Mouse (Mus musculus) spleen, adult 2 months (tissue): Measurements from ENCODE around the gene Bex6. TPM values are rescaled to one million over a fixed set of nuclear protein-coding genes. Genes with fewer than 3 reads are reported as not detected.

ENCODE experiments used
- DNase-seq, 2 experiments: peaks; one replicate each; pipeline versions ENCODE4 v3.0.0 to v3.0.0-alpha.2; 2012 to 2021; ENCODE audit warnings: low spot score in 2 of 2, low read depth in 1 of 2
- H3K27ac ChIP-seq: fragments of 200-500 bp; 2 replicates; pipeline ENCODE4 v1.5.1; 2012; ENCODE audit warnings: low read length, inconsistent platforms; ENCODE audit not compliant: insufficient read depth
- H3K27me3 ChIP-seq: fragments of 200-500 bp; 2 replicates; pipeline ENCODE4 v1.6.1; 2012; ENCODE audit warnings: mild to moderate bottlenecking, moderate library complexity, low read length, inconsistent platforms; ENCODE audit not compliant: control insufficient read depth, insufficient read depth
- H3K36me3 ChIP-seq: fragments of 200-500 bp; 2 replicates; pipeline ENCODE4 v1.6.1; 2012; ENCODE audit warnings: mild to moderate bottlenecking, low read length, inconsistent platforms; ENCODE audit not compliant: control insufficient read depth, insufficient read depth
- H3K4me1 ChIP-seq: fragments of 200-500 bp; 2 replicates; pipeline ENCODE4 v1.6.1; 2011; ENCODE audit warnings: inconsistent platforms; ENCODE audit not compliant: control insufficient read depth, insufficient read depth, insufficient read length
- H3K4me3 ChIP-seq: fragments of 200-500 bp; 2 replicates; pipeline ENCODE4 v1.5.1; 2011; ENCODE audit warnings: mild to moderate bottlenecking, inconsistent platforms; ENCODE audit not compliant: insufficient read depth, insufficient read length; ENCODE audit errors: extremely low read depth
- CTCF ChIP-seq: fragments of 200-500 bp; IDR thresholded peaks from 2 replicates; pipeline ENCODE4 v1.5.1; 2011; ENCODE audit warnings: mild to moderate bottlenecking, inconsistent platforms; ENCODE audit not compliant: insufficient read depth, insufficient read length, insufficient replicate concordance; ENCODE audit errors: extremely low read depth
- POLR2A ChIP-seq: fragments of 200-500 bp; IDR thresholded peaks from 2 replicates; pipeline ENCODE4 v1.6.1; 2011; ENCODE audit warnings: low read depth, low read length, inconsistent platforms
- WGBS: fragments of 180-500 bp; shearing (Covaris S2); methylation state at CpG from one replicate; pipeline ENCODE4 v1.1.7; 2018; 5-methylcytosine and 5-hydroxymethylcytosine counted together
- polyA plus RNA-seq: library from polyadenylated mRNA; depleted of rRNA; stranded (reverse); fragments of >200 nt; gene quantifications from 2 replicates; pipeline ENCODE4 v1.2.3, GENCODE M21; 2012; rRNA removed

Gene Bex6
- 0.85 and 1.5 TPM in 2 replicates for polyA plus RNA-seq

DNA sequence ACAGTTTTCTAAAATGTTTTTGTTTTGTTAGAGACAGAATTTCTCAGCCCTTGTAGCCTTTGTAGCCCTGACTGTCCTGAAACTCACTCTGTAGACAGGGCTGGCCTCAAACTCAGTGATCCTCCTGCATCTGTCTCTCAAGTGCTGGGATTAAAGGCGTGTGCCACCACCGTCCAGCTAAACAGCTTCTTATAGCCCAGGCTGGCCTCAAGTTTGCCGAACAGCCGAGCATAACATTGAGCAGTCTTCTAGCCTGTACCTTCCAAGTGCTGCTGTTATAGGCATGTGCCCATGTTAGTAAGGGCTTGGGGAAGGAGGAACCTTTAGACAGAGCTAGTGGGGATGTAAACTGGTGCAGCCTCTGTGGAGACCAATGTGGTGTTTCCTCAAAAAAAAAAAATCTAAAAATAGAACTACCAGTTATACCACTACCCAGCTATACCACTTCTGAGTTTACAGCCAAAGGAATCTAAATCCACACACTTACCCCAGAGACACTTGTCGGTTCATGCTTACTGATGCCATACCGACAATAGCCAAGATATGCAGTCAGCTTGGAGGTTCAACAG lies at the start of gene Bex6:
Gene Bex6 (plus strand): TSS at position 491 of the 569 bp plus-strand sequence.
- Histone ChIP-seq H3K27ac (no peak within 1 kb of the TSS), H3K4me1 (peaks cover 9% of the 10 kb centered on the region)
- WGBS, result 24% methylated on average over 6 of the region's 6 CpGs

GRCm38 (mm10) chr16:32130190-32130826 lies 49.3 kb upstream of the Bex6 start:
- DNase-seq, result peak; percentile 67 to 71
- WGBS, result 10% methylated on average over 16 of the region's 16 CpGs
- H3K27ac ChIP-seq, result peak overlapping the region; percentile 92
- TF ChIP-seq CTCF (no peak), POLR2A (peak; percentile 5; the same call in 1 of the 2 replicates)
- H3K4me3 ChIP-seq, result peak overlapping the region; percentile 60
- H3K36me3 ChIP-seq, result no peaks in the 10 kb centered on the region
- no peaks in the 10 kb centered on the region for H3K27me3 ChIP-seq
- peaks cover 15% of the 10 kb centered on the region for H3K4me1 ChIP-seq

More for the DNA sequence above, at the start of gene Bex6:
- no peak within 1 kb of the TSS for H3K4me3 ChIP-seq
- no peak for DNase-seq
- no peaks in the 10 kb centered on the region for H3K27me3 ChIP-seq
- TF ChIP-seq POLR2A, result no peak
- no peak for TF ChIP-seq CTCF
- H3K36me3 ChIP-seq, result no peaks in the 10 kb centered on the region

DNA sequence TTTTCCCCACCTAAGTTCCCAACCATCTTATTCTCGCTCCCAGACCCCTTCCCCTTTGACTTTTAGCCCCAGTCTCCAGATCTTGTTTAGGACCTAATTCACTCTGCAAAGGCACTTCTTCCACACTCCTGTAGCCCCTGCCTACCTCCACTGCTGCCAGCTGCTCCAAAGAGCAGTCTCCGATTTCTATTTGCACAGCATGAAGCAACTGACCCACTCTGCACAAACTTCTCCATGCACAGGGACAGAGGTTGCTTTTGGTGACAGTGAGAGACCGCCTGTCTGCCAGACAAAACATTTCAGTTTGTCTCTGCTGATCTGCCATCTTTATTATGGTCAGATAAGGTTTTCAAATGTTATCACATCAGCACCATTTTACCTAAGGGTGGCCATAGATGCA lies 46.5 kb upstream of the Bex6 start:
- TF ChIP-seq CTCF, result no peak
- no peak for TF ChIP-seq POLR2A
- H3K36me3 ChIP-seq, result no peaks in the 10 kb centered on the region
- no peak for DNase-seq
- WGBS, result 90% methylated on average over 3 of the region's 3 CpGs
- peaks cover 7% of the 10 kb centered on the region for H3K4me1 ChIP-seq
- H3K27me3 ChIP-seq, result no peaks in the 10 kb centered on the region
- H3K27ac ChIP-seq, result no peak overlapping the region
- no peak overlapping the region for H3K4me3 ChIP-seq

DNA sequence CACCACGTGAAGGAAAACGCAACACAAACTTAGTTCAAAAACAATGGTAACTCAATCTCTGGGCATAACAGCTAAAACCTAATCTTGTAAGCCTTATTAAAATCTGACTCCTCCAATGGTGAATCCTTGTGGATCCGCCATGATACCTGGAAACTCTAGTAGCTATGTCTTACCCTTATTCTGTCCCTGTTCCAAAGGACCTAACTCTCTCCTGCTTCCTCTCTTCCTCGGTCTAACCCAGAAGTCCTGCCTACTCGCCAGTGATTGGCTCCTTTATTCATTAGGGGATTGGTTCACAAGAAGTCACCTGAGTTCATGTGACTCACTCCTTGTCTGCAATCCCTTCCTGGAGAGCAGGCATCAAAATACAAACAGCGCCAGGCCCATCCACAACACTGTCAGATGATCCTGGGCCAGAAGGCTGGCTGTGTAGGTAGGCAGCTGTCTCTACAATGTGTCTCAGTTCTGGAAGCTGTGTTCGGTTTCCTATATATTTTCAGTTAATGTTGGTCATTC lies 43.7 kb upstream of the Bex6 start:
- WGBS, result 93% methylated on average over 7 of the region's 7 CpGs
- TF ChIP-seq POLR2A, result no peak
- no peak for TF ChIP-seq CTCF
- Histone ChIP-seq H3K4me1 (peaks cover 2% of the 10 kb centered on the region; the same call in 1 of the 2 replicates), H3K27me3 (no peaks in the 10 kb centered on the region), H3K36me3 (no peaks in the 10 kb centered on the region), H3K27ac (no peak overlapping the region), H3K4me3 (no peak overlapping the region)
- DNase-seq, result no peak

- H3K4me1 ChIP-seq, result no peaks in the 10 kb centered on the region
- H3K27ac ChIP-seq, result no peak overlapping the region
- peaks cover 21% of the 10 kb centered on the region for H3K36me3 ChIP-seq
- 93% methylated on average over 1 of the region's 1 CpGs for WGBS
- no peak overlapping the region for H3K4me3 ChIP-seq
- no peak for TF ChIP-seq POLR2A
- no peak for TF ChIP-seq CTCF
- DNase-seq, result no peak
- H3K27me3 ChIP-seq, result no peaks in the 10 kb centered on the region
These were observed 40.7 kb upstream of the Bex6 start for GRCm38 (mm10) chr16:32138954-32139353.

DNA sequence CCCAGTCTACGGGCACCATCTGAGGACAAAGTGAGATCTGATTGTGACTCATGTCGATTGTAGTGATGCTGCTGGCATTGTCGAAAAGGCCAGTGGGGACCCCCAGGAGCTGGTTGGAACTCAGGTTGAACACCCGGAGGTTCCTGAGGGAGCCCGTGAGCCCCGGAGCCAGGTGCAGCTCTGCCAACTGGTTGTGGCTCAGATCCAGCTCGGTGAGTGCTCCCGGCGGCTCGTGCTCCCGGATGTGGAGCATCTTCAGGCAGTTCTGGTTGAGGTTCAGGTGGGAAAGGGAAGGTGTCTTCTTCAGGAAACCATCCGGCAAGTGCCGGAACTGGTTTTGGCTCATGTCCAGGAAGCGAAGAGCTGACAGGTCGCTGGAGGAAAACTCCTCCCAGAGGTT lies 35.9 kb upstream of the Bex6 start:
- H3K27me3 ChIP-seq, result no peaks in the 10 kb centered on the region
- peaks cover 4% of the 10 kb centered on the region; the same call in 1 of the 2 replicates for H3K4me1 ChIP-seq
- no peak overlapping the region for H3K27ac ChIP-seq
- peaks cover 51% of the 10 kb centered on the region for H3K36me3 ChIP-seq
- TF ChIP-seq CTCF (no peak), POLR2A (no peak)
- WGBS, result 96% methylated on average over 15 of the region's 15 CpGs
- no peak overlapping the region for H3K4me3 ChIP-seq
- DNase-seq, result no peak

DNA sequence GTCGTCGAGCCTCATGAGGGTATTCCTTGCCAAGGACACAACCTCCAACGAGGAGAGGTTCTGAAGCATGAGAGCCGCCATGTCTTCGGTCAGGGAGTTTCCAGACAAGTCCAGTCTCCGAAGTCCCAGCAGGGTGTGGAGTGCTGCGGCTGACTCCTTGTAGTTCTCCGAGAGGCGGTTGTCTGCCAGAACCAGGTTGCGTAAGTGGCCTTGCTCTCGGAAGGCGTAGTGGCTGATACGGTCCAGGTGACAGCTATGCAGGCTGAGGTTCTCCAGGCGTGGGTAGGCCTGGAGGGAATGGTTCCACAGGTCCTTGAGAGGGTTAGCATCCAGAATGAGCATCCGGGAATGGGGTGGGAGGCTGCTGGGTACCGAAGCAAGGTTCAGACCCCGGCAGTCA lies 35.0 kb upstream of the Bex6 start:
- no peak for DNase-seq
- peaks cover 51% of the 10 kb centered on the region for H3K36me3 ChIP-seq
- 94% methylated on average over 17 of the region's 17 CpGs for WGBS
- TF ChIP-seq CTCF, result no peak
- no peak for TF ChIP-seq POLR2A
- no peak overlapping the region for H3K4me3 ChIP-seq
- H3K27ac ChIP-seq, result no peak overlapping the region
- no peaks in the 10 kb centered on the region for H3K27me3 ChIP-seq
- H3K4me1 ChIP-seq, result peaks cover 4% of the 10 kb centered on the region; the same call in 1 of the 2 replicates
